Mouse (Mus musculus): ENCODE measurements around the gene Fcho1.

The Fcho1 gene

DNA sequence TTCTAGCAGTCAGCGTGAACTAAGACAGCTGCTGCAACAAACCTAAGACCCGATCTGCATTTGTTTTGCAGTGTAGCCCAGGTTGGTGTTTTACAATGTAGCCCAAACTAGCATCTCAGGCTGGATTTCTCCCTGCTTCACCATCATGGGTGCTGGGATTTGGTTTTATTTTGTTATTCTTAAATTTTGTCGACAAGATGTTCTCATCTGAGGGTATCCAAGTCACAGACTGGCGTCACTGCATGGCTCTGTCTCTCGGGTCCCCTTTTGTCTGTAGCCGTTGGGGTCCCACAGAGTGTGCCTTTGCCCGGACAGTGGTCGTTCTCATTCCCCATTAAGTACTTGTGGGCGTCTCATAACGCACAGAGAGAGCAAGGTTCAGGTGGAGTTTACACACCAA is 40.8 kb downstream of the Fcho1 start:
- in situ Hi-C loops (cut with MboI, MseI) = no loop called here

DNA sequence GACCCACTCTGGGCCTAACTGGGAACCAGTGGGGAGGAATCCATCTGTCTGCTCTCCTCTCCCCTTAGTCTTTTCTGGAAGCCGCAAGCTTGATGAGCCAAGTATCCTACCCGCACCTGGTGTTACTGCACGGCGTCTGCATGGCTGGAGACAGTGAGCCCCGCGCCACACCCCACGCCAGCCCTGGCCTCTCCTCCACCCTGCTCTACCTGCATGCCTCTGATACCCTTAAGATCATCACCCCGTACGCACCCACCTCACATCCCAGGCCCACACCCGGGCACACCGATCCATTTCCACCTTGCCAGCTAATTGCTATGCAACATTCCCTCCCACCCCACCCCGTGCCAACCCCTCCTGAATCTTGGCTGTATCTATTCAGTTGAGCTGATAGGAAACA is 42.7 kb downstream of the Fcho1 start:
- in situ Hi-C loops (cut with MboI, MseI) = no loop called here

DNA sequence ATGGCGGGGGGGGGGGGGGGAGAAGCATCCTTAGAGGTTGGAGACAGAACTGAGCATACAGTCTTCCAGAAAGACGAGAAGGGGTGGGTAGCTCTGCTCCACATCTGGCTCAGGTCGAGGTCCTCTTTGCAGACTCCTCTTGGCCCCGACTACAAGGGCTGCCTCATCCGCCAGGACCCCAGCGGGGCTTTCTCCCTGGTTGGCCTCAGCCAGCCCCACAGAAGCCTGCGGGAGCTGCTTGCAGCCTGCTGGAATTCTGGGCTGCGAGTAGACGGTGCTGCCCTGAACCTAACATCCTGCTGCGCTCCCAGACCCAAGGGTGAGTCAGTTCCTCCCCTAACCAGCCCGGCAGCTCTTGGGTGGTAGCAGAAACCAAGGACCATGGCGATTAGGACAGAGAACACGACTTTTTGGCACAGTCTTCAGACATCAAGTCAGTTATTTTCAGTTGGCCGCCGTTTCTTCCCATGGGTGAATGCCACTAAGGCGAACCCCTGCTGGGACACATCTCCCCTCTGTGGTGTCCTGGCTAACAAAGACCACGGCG is 44.1 kb downstream of the Fcho1 start:
- in situ Hi-C loops (cut with MboI, MseI) = no loop called here

DNA sequence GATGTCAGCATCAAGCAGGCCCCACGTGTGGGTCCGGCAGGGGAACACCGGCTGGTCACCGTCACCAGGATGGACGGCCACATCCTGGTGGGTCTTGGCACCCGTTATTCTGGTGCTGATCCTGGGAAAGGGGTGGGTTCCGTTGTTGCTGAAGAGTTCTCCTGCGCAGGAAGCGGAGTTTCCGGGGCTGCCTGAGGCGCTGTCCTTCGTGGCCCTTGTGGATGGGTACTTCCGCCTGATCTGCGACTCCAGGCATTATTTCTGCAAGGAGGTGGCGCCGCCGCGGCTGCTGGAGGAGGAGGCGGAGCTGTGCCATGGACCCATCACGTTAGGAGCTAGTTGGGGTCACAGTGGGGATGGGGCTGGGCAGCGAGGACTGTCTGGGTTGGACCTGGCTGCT is 45.0 kb downstream of the Fcho1 start:
- in situ Hi-C loops (cut with MboI, MseI) = no loop called here

DNA sequence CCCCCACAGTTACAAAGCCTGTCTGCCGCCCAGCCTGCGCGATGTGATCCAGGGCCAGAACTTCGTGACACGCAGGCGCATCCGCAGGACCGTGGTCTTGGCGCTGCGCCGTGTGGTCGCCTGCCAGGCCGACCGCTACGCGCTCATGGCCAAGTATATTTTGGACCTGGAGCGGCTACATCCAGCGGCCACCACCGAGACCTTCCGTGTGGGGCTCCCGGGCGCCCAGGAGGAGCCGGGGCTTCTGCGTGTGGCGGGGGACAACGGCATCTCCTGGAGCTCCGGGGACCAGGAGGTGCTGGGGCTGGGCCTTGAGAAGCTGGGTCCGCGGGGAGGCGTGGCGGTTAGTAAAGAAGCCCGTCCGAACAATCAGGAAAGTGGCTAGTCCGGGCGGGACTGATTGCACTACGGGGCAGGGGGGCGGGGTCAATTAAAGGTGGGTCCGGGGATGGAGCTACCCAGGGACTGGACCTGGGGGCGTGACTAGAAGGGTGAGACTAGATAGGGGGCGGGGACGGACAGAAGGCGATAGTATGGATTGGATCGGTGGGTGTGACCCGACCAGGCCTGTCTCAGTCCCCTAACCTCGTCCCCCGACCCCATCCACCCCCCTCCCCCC is 45.9 kb downstream of the Fcho1 start:
- in situ Hi-C loops (cut with MboI, MseI) = loop anchor here in 1 of 2 experiments (5.0 kb wide), 1 partner anchor 43 kb away; no protein-coding TSS in a partner anchor

DNA sequence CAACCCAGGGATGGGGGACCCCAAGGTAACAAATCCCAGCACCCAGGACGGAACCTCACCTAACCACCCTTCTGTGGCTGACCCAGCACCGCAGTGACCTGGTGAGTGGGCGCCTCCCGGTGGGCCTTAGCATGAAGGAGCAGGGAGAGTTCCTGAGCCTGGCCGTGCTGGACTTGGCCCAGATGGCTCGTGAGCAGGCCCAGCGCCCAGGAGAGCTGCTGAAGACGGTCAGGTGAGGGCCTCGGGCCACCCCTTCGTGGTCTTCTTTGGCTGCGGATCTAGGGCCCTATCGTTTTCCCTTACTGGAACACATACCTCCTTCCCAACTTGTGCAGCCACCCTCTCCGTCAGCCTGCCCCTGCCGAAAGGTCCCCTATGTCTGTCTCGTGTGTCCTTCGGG is 46.4 kb downstream of the Fcho1 start:
- in situ Hi-C loops (cut with MboI, MseI) = loop anchor here in 1 of 2 experiments (5.0 kb wide), 1 partner anchor 43 kb away; no protein-coding TSS in a partner anchor

DNA sequence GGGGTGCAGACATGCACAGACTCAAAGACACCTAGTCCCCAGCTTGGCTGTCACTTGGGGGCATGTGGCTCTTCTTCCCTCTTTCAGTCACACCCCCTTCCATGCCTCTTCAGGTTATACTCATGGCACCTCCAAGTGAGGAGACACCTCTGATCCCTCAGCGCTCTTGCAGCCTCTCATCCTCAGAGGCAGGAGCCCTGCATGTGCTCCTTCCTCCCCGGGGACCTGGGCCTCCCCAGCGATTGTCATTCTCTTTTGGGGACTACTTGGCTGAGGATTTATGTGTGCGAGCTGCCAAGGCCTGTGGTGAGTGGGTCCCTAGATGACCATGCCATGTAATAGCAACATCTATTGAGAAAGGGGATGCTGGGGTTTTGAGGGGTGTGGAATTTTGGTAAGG is 47.3 kb downstream of the Fcho1 start:
- in situ Hi-C loops (cut with MboI, MseI) = loop anchor here in 1 of 2 experiments (5.0 kb wide), 1 partner anchor 44 kb away; no protein-coding TSS in a partner anchor

DNA sequence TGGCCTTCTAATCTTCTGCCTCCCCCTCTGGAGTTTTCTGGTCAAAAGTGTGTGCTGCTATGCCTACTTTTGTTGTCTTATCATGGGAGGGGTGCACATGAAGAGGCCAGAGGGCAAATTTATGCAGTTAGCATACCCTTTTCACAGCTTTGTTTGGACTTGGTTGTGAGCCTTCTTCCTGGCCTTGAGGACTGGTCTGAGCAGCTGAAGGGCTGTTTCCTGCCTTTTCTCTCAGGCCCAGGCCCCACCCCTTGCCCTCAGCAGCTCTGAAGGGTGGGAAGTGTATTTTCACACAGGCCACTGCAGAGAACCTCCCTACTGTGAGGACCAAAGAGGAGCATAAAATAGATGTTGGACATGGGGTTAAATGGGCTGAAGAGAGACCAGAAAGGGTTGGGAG is 48.0 kb downstream of the Fcho1 start:
- in situ Hi-C loops (cut with MboI, MseI) = loop anchor here in 1 of 2 experiments (5.0 kb wide), 1 partner anchor 45 kb away; no protein-coding TSS in a partner anchor

DNA sequence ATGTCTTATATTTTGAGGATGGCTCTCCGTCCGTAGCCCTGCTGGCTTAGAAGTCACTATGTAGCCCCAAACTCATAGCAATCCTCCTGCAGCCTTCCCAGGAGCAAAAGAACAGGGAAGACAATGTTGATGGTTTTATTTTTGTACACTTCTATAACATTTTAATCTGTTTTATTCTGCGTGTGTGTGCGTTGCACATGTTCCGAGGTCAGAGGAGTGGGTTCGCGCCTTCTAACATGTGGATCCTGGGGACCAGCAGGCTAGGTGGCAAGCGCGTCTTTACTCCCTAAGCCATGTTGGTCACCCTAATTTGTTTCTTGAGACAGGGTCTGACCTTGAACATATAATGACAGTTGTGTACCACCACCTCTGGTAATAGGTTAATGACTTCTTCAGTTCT is 48.7 kb downstream of the Fcho1 start:
- in situ Hi-C loops (cut with MboI, MseI) = loop anchor here in 1 of 2 experiments (5.0 kb wide), 1 partner anchor 45 kb away; no protein-coding TSS in a partner anchor

DNA sequence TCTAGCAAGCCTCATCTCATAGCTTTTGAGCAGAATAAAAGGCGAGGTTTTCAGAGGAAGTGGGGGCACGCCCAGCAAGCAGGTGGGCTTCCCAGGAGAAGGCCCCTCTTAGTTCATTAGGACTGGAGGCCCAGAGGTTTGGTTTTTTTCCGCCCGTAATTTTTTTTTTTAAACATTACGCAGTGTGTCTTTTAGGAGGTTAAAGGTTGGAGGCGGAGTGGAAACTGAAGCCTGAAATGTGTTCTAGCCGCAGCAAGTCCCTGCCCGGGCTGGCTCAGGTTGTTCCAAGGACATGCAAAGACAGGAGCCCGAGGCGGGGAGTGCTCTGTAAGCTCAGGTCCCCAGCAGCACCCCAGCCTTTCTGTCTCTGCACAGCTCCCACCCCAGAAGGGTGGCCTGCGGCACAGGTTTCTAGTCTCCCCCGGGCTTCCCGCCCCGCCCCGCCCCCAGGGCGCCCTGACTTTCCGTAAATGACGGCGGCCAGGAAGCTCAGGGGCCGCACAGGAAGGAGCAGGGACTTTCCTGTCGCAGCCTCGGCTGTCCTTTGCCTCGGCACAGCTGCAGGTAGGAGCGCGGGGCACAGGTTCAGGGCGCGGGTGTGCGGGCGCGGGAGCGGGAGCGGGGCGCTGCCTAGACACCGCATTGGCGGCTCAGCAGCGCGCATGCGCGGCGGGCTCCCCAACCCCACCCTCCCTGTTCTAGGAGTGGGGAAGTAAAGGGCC is 49.3 kb downstream of the Fcho1 start, which contains the start of gene Jak3:
Jak3 (plus strand) TSS at position 277 of the 722 bp plus-strand sequence.
- in situ Hi-C loops (cut with MboI, MseI) = loop anchor here in 1 of 2 experiments (5.0 kb wide), 1 partner anchor 46 kb away; no protein-coding TSS in a partner anchor

DNA sequence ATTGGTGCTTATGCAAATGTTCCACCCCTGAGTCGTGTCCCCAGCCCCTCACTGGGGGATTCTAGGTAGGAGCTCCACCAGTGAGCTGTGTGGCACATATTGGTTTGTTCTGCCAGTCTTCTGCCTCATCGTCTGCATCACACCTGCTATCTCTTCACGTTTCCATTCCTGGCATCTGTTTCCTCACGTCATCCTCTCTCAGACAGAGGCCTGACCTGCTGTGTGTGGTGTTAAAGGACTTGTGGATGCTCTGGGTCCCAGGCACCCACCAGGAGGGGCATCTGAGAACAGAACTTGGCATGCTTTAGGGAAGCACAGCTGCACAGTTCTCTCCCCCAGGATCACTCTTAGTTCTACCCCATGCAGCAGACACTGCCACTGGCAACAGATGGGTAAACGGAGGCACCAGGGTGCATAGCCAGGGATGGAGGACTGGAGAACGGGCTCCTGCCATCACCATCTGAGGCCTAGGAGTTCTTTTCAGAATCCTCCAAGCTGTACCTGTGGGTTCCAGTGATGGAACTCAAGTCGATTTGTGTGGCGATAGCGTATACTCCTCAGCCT is 50.0 kb downstream of the Fcho1 start:
- in situ Hi-C loops (cut with MboI, MseI) = loop anchor here in 1 of 2 experiments (5.0 kb wide), 1 partner anchor 47 kb away; no protein-coding TSS in a partner anchor

DNA sequence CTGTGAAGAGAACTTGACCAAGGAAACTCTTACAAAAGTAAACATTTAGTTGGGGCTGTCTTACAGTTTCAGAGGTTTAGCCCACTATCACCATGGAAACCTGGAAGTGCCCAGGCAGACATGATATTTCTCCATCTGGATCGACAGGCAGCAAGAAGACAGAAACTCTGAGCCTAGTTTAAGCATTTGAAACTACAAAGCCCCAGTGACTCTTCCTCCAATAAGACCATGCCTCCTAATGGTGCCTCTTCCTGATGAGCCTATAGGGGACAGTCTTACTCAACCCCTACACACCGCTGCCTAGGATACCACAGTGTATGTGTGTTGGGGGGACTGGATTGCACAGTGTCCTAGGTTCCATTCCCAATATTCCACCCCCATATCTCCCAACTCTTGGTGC is 51.4 kb downstream of the Fcho1 start:
- in situ Hi-C loops (cut with MboI, MseI) = no loop called here

DNA sequence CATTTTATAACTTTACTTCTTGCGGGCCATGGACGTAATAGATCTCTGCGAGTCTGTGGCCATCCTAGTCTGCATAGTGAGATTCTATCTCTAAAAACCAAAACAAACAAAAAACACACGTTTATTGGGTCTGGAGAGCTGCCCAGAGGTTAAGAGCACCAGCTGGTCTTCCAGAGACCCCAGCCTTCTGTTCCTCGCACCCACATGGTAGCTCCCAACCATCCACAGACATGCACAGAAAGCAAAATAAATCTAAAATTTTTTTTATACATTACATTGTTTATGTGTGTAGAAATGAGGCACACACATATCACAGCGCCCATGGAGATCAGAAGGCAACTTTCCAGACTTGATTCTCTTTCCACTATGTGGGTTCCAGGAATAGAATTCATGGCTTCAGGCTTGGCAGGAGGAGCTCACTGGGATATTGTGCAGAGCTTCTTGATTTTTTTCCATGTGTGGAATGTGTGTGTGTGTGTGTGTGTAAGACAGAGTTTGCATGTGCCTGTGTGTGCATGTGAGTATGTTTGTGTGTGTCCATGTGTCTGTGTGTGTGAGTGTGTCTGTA is 53.3 kb downstream of the Fcho1 start:
- in situ Hi-C loops (cut with MboI, MseI) = no loop called here

DNA sequence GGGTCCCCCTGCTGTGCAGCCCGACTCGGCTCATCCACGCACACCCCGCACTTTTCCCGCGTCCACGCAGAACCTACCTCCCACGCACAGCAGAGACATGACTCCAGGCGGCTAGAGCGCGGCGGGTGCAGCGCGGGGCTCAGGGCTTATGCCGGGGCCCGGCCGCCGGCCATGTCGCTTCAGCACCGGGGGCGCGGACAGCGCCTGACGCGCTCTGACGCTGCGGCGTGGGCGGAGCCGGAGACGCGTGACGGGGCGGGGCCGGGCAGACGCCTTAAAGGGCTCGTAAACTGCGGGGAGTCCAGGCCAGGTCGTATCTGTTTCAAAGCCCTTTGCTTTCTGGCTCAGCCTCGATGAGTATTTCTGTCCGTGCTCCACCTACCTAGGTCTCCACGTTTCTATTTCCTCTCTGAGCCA is 54.0 kb downstream of the Fcho1 start, which contains the start of gene Unc13a:
Unc13a (minus strand) TSS at position 209 of the 417 bp plus-strand sequence.
- in situ Hi-C loops (cut with MboI, MseI) = no loop called here

DNA sequence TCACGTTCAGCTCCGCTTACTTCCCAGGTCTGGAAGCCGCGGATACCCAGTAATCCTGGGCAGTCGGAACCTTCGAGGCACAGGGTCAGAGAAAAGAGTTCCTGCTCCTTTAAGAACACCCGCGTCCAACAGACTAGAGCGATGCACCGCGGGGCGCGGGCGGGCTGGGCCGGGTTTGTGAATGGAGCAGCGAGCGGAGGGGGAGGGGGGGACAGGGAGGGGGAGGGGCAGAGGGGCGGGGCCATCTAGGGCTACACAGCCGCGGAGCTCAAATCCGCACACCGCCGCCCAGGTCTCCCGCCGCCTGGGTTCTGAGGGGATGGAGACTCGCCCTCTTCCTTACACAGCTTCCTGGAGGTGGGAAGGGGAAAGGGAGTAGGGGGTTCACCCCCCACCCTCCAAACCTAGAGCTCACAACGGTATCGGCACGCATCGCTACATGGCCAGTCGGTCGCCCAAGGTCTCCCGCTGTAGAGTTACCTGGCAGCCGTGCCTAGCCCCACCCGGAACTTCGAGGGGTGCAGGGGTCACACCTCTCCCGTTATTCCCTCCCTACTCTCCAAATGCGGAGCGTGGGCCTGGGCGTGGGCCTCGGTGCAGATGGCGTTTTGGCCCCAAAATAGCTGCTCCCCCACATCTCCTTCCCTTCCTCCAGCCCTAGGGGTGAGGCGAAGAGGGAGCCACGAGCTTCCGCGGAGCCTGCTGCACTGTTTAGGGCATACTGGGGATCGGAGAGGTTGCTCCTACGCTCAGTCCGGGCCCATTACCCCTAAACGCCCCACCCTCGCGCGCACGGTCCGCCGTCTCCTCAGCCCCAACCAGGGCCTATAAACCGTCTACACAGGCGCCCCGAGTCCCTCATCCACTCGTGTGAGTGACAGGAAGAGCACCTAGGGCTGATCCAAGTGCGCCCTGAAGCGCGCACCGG is 54.6 kb downstream of the Fcho1 start:
- in situ Hi-C loops (cut with MboI, MseI) = no loop called here

DNA sequence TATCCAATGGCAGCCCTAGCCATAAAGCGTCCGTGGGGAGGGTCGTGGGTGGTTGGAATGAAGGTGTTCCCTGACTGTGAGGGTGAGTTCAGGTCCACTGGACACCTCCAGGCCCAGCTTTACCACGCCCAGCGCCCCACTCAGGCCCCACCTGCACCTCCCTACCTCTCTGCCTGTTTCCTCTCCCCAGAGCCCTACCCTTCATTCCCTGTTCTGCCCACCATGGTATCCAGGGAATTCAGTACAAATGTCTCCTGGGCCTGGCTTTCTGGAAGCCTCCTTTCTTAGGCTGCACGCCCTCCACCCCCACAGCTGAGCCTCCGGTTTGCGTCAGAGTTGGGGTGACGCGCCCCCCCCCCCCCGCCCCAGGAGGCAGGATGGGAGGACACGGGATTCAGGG is 55.3 kb downstream of the Fcho1 start:
- in situ Hi-C loops (cut with MboI, MseI) = no loop called here

DNA sequence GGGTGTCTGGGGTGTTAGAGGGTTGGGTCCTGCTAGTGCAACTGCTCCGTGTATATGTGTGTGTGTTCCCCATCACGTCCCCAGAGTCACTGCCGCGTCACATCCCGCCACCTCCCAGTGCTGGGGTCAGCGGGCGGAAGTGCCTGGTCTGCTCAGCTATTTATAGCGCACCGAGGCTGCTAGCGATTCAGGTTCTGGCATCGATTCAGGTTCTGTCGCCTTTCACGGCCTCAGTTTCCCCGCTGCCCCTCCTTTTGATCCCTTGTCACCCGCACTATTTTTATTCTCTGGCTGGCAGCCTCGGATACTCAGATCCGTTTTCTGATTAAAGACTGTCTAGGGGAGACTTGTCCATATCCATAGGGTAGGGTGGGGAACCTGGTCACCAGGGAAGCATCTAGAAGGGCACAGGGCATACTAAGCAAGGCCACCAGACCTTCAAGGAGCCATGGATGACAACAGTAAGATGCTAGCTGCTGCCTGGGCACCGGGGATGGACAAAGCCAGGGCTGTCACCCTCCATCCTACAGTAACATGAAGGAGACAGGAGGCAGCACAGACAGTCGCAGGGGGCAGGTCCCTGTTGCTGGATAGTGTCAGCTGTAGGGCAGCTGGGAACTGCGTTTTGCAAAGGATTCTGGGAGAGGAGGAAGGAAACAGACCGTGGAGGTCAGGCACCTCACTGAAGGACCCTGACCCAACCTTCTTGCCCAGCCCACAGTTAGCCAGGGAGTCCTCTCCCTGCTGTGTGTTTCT is 57.1 kb downstream of the Fcho1 start:
- in situ Hi-C loops (cut with MboI, MseI) = loop anchor here in 1 of 2 experiments (10.0 kb wide), 1 partner anchor 104 kb away; the partner anchor contains the start of genes Nxnl1 and Slc27a1

DNA sequence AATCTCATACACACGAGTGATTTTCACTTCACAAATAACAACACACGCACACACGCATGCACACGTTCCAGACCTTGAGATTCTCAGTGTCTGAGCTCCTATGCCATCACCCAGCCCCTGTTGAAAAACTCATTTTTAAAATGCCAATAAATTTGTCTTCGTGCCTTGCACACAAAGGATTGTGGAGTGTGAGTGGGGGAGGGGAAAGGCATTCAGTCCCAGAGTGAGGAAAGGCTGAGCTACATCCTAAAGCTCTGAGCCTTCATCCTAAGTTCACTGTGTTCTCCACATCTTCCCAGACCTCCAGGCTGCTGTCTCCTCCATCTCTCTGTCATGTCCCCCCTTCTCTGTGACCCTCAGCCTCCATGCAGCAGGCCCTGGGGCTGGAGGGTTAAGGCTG is 58.3 kb downstream of the Fcho1 start:
- in situ Hi-C loops (cut with MboI, MseI) = loop anchor here in 1 of 2 experiments (10.0 kb wide), 1 partner anchor 102 kb away; the partner anchor contains the start of genes Nxnl1 and Slc27a1

DNA sequence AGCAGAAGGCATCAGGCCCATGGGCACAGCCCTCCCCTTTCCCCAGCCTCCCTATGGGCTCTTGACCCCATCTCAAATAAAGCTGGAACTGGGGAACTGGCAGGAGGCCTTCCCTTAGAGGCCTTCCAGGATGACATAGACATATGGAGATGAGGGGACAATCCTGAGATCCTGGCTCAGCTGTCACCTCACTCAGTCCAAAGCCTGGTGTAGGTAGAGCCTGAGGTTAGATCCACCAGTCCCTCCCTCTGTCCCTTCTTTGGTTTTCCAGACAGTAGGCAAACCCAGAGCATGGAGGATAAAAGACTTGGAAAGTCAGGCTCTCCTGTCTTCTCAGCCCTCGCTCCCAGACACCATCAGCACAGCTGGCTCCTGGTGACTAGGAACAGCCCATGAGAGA is 58.7 kb downstream of the Fcho1 start:
- in situ Hi-C loops (cut with MboI, MseI) = loop anchor here in 1 of 2 experiments (10.0 kb wide), 1 partner anchor 102 kb away; the partner anchor contains the start of genes Nxnl1 and Slc27a1

Data from T-helper 17 cell (primary cell).